Mouse (Mus musculus) lung, postnatal 0 days (tissue): ENCODE results near the gene 6430628N08Rik.
A peak's percentile ranks its signal among the peaks of the same experiment; 100 is the strongest.

ENCODE experiments used
- CTCF ChIP-seq: IDR thresholded peaks from 2 replicates; pipeline ENCODE4 v1.5.1; 2016; ENCODE audit warnings: antibody characterized with exemption, mild to moderate bottlenecking
- EP300 ChIP-seq: IDR thresholded peaks from 2 replicates; pipeline ENCODE4 v1.6.1; 2016; ENCODE audit warnings: antibody characterized with exemption, mild to moderate bottlenecking, control low read depth

DNA sequence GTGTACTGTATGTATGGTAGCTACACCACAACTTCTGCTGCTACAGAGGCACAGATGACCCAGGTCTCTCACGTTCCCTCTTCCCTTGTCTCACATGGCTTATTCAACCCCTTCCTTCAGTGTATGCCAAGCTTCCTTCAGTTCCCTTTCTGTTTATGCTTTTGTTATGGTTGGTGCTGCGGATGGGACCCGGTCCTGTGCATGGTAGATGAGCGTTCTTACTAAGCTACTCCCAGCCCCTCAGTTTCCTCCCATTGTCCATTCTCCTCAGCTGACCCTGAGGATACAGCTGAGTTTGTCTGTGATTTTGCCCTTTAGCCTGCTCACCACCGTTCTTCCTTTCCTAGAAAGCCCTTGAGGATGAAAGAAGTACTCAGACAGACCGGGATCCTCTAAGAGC lies 38.9 kb upstream of the 6430628N08Rik start:
- TF ChIP-seq CTCF (no peak), EP300 (peak; percentile 19; the same call in 1 of the 2 replicates)
